Comparison of ENCODE assay signal across 8 mouse cellular contexts in the genomic region with DNA sequence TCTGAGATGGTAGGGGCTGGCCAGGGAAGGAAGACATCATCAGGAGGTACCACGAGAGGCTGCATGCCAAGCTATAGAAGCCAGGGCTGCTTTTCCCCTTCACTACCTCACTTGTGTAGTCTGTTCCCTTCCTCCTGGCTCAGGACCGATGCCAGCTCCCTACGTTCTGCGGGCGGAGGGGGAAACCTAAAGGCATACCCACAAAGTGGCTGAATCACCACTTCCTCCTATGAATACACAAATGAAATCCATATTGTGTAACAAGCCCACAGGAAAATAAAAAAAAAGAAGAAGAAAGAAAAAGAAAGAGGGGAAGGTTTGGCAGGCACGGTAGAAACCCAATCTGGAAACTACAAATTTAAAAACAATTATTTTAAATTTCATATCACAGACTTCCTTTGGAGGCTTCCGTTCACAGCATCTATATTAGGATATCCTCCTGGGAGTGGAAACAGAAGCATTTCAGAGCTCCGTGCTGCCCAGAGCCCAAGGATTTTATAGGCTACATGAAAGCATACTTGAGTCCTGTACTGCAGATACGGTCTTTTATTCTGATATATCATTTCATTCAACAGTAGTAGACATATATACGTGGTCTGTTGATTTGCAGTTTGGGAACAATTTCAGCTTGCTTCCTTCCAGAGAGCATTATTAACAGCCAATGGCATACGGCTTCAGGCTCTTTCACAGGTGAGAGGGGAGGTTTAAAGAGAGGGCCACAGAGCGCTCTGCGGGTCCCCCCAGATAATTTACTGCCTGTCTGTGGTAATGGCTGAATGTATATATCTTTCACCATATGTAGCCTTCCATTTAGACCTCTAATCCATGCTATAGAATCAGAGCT.
DNase-seq lines count a peak whose midpoint lies in the region; ATAC-seq lines count a peak whose summit lies in the region.

No protein-coding gene starts in this region.

- no peaks in the 10 kb centered on the region for H3K9me3 ChIP-seq in kidney, embryonic 14.5 days (ENCODE audit: control insufficient read depth, low read length)
- no peaks in the 10 kb centered on the region for H3K9me3 ChIP-seq in neural tube, embryonic 14.5 days (ENCODE audit: control insufficient read depth, low read length)
- H3K9me3 ChIP-seq in midbrain, embryonic 16.5 days (replicated peaks; ENCODE audit: control insufficient read depth, low read length, poor library complexity, severe bottlenecking) = no peaks in the 10 kb centered on the region
- no peaks in the 10 kb centered on the region for H3K9me3 ChIP-seq in forebrain, embryonic 12.5 days

- intact Hi-C loops in left cerebral cortex, postnatal 36 days (cut with DNase I) = no loop called here

- peak; percentile 4 for DNase-seq in kidney, adult 9 months
- peak; percentile 13 to 29 for DNase-seq in frontal cortex, postnatal 14 days (ENCODE audit: low spot score in 2 of 2)
- peak; percentile 56 to 72 for DNase-seq in left cerebral cortex, postnatal 36 days (ENCODE audit: low spot score in 2 of 2)

- no peak overlapping the region for H3K9ac ChIP-seq in kidney, embryonic 14.5 days (ENCODE audit: low read depth, low read length)
- H3K9ac ChIP-seq in neural tube, embryonic 14.5 days (replicated peaks; ENCODE audit: low read depth, low read length) = no peak overlapping the region
- H3K9ac ChIP-seq in midbrain, embryonic 16.5 days (ENCODE audit: low read depth, low read length) = no peak overlapping the region
- H3K9ac ChIP-seq in forebrain, embryonic 12.5 days = no peak overlapping the region

- H3K27ac ChIP-seq in kidney, embryonic 14.5 days (ENCODE audit: low read depth, low read length) = no peak overlapping the region
- H3K27ac ChIP-seq in neural tube, embryonic 14.5 days (ENCODE audit: low read depth, low read length) = no peak overlapping the region
- no peak overlapping the region for H3K27ac ChIP-seq in midbrain, embryonic 16.5 days (ENCODE audit: low read length)
- H3K27ac ChIP-seq in forebrain, embryonic 12.5 days = no peak overlapping the region

- 57% methylated on average over 13 of the region's 13 CpGs for WGBS in kidney, embryonic 14.5 days
- 46% methylated on average over 13 of the region's 13 CpGs for WGBS in neural tube, embryonic 14.5 days
- WGBS in midbrain, embryonic 16.5 days = 66% methylated on average over 13 of the region's 13 CpGs
- 69% methylated on average over 13 of the region's 13 CpGs for WGBS in forebrain, embryonic 12.5 days

- H3K4me1 ChIP-seq in kidney, embryonic 14.5 days (ENCODE audit: control insufficient read depth, insufficient read depth, low read length) = peaks cover 11% of the 10 kb centered on the region; the same call in 1 of the 2 replicates
- H3K4me1 ChIP-seq in neural tube, embryonic 14.5 days (ENCODE audit: control insufficient read depth, insufficient read depth, low read length) = peaks cover 7% of the 10 kb centered on the region; the same call in 1 of the 2 replicates
- peaks cover 10% of the 10 kb centered on the region for H3K4me1 ChIP-seq in midbrain, embryonic 16.5 days (ENCODE audit: control insufficient read depth, insufficient read depth, low read length)
- peaks cover 17% of the 10 kb centered on the region for H3K4me1 ChIP-seq in forebrain, embryonic 12.5 days

- H3K4me3 ChIP-seq in kidney, embryonic 14.5 days (ENCODE audit: low read length) = no peak overlapping the region
- no peak overlapping the region for H3K4me3 ChIP-seq in neural tube, embryonic 14.5 days (ENCODE audit: low read depth, low read length)
- H3K4me3 ChIP-seq in midbrain, embryonic 16.5 days (ENCODE audit: low read depth, low read length) = no peak overlapping the region
- H3K4me3 ChIP-seq in forebrain, embryonic 12.5 days (replicated peaks) = no peak overlapping the region

- no peak overlapping the region for H3K4me2 ChIP-seq in kidney, embryonic 14.5 days (replicated peaks; ENCODE audit: low read depth, low read length)
- no peak overlapping the region; the same call in 1 of the 2 replicates for H3K4me2 ChIP-seq in neural tube, embryonic 14.5 days (ENCODE audit: low read depth, low read length)
- H3K4me2 ChIP-seq in midbrain, embryonic 16.5 days (ENCODE audit: low read length) = no peak overlapping the region
- no peak overlapping the region for H3K4me2 ChIP-seq in forebrain, embryonic 12.5 days

- H3K36me3 ChIP-seq in kidney, embryonic 14.5 days (ENCODE audit: control insufficient read depth, insufficient read depth, low read length) = no peaks in the 10 kb centered on the region
- H3K36me3 ChIP-seq in neural tube, embryonic 14.5 days (ENCODE audit: control insufficient read depth, insufficient read depth, low read length) = no peaks in the 10 kb centered on the region
- no peaks in the 10 kb centered on the region for H3K36me3 ChIP-seq in midbrain, embryonic 16.5 days (ENCODE audit: control insufficient read depth, insufficient read depth, low read length)
- no peaks in the 10 kb centered on the region for H3K36me3 ChIP-seq in forebrain, embryonic 12.5 days (replicated peaks)

- no peak for ATAC-seq in kidney, embryonic 14.5 days (ENCODE audit: low FRiP score, low TSS enrichment)
- peak; percentile 49; the same call in 1 of the 2 replicates for ATAC-seq in neural tube, embryonic 14.5 days (ENCODE audit: low read depth)
- ATAC-seq in midbrain, embryonic 16.5 days = no peak
- no peak for ATAC-seq in forebrain, embryonic 12.5 days (ENCODE audit: low FRiP score)
- ATAC-seq in CD4-positive, CD25-positive, alpha-beta regulatory T cell, adult 4 months = no peak

- no peaks in the 10 kb centered on the region; the same call in 1 of the 2 replicates for H3K27me3 ChIP-seq in kidney, embryonic 14.5 days (ENCODE audit: control insufficient read depth, insufficient read depth, low read length)
- no peaks in the 10 kb centered on the region; the same call in 1 of the 2 replicates for H3K27me3 ChIP-seq in neural tube, embryonic 14.5 days (ENCODE audit: control insufficient read depth, insufficient read depth, low read length)
- no peaks in the 10 kb centered on the region for H3K27me3 ChIP-seq in midbrain, embryonic 16.5 days (ENCODE audit: control insufficient read depth, insufficient read depth, low read depth, low read length)
- no peaks in the 10 kb centered on the region for H3K27me3 ChIP-seq in forebrain, embryonic 12.5 days

Comparison
In these comparisons a context has a peak if more than half of its experiments do, and no peak if none do; other contexts are left out.
1. DNase-seq: peak in every context shown above with its lines; median percentile 64 in left cerebral cortex, postnatal 36 days; 21 in frontal cortex, postnatal 14 days; 4 in kidney, adult 9 months.